Mouse (Mus musculus) C3H10T1/2 (cell line): ENCODE data around the gene Parp1. TPM values are rescaled to one million over a fixed set of nuclear protein-coding genes. Genes with fewer than 3 reads are reported as not detected.

Experiments used
- polyA plus RNA-seq, 2 experiments: library from polyadenylated mRNA; unstranded; fragments of >200 nt; fragmentation: generic; extraction: Trizol; gene quantifications; one replicate each; pipeline ENCODE4 v1.2.1; 2012; ENCODE audit warnings: missing spikeins in 2 of 2

The Parp1 gene
- polyA plus RNA-seq = 10 to 100 TPM; 19.9 to 29.9 TPM

GRCm38 (mm10) chr1:180568761-180569452 lies at the start of gene Parp1:
TSS of gene Parp1 (plus strand) at chr1:180568924.

DNA sequence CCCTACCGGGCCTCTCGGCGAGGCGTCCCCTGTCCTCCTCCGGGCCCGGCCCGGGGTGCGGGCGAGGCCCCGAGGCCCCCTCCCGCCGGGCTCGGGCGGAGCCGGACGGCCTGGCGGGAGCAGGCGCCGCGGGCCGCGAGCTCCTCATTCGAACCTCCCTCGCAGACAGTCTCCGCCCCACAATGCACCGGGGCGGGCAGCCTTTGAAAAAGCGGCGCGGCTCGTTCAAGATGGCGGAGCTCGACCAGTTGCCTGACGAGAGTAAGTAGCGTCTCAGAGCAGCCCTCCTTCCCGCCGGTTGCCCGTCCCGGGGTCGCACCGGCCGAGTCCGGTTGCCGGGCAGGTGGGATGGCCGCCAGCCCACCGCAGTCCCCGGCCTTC lies 72.4 kb downstream of the Parp1 start, which contains the start of gene Lin9:
Gene Lin9, plus strand, starts transcription at position 14 of the 381 bp plus-strand sequence.

Other genes with a start within 250 kb of the Parp1 start
- gene Itpkb, start 238.4 kb upstream of the Parp1 start, polyA plus RNA-seq = 10 to 100 TPM in 1 of 2 experiments, 1 to 10 TPM in 1; 3.2 to 25.0 TPM
- gene Stum, start 85.4 kb upstream of the Parp1 start, polyA plus RNA-seq = not detected
- 1 to 10 TPM in 1 of 2 experiments, under 1 TPM in 1; 0.33 to 2.0 TPM for gene Lin9, start 72.2 kb downstream of the Parp1 start, polyA plus RNA-seq
- not detected for gene Mixl1, start 128.1 kb downstream of the Parp1 start, polyA plus RNA-seq
- gene Acbd3, start 157.1 kb downstream of the Parp1 start, polyA plus RNA-seq = 1 to 10 TPM; 1.1 to 9.5 TPM
- 100 to 1,000 TPM in 1 of 2 experiments, 10 to 100 TPM in 1; 65.3 to 961 TPM for gene H3f3a, start 245.0 kb downstream of the Parp1 start, polyA plus RNA-seq